Mouse (Mus musculus) heart, postnatal 14 days (tissue): ENCODE results near the gene Ccdc153. TPM values are rescaled to one million over a fixed set of nuclear protein-coding genes. Genes with fewer than 3 reads are reported as not detected.

Source experiments
- DNase-seq, 2 experiments: peaks; one replicate each; pipeline ENCODE4 v3.0.0; 2021 to 2022
- intact Hi-C: fragments of 180-260 bp; cut with DNase I; formaldehyde crosslinking; loops from one replicate; pipeline ENCODE4 v1.15.1; 2025
- long read RNA-seq, 2 experiments: library from polyadenylated mRNA; stranded (forward); transcript quantifications; one replicate each; pipeline ENCODE4 v2.0.0; 2021
- total RNA-seq, 2 experiments: library from RNA; stranded (reverse); gene quantifications; 2 replicates each; pipeline ENCODE4 v1.2.3; 2021

Gene Ccdc153
- 1 to 10 TPM in 1 of 2 experiments, not detected in 1; 1.1 TPM for total RNA-seq
- long read RNA-seq, experiment 1, partial matches to known transcripts, result 0 of 1 reads
- long read RNA-seq, experiment 1, other reads (novel, unspliced or antisense), result 1 of 1 reads
- long read RNA-seq, experiment 2, result 0 reads

DNA sequence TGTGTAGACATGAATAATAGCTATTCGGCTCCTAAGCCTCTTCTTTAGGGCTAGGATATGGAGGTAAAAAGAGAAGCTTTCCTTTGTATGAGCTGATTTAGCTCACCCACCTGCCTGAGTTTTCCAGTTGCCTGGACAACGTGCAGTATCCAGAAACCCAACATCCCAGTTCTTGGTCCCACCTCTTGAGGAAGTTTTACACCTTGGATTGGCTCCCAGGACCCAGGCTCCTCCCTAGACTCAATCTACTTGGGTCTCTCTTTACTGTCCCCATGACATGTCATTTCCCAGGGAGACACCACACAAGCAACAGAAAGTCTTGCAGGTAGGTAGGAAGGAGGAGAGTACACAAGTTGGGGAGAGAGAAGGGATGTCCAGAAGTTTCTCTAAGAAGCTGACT lies at the start of gene Ccdc153:
Gene Ccdc153, plus strand, starts transcription at position 278 of the 400 bp plus-strand sequence.
- no peak for DNase-seq
- intact Hi-C loops, result no loop called here

- intact Hi-C loops, result no loop called here
Measured at GRCm38 (mm10) chr9:44191166-44191565, 49.3 kb upstream of the Ccdc153 start.

DNA sequence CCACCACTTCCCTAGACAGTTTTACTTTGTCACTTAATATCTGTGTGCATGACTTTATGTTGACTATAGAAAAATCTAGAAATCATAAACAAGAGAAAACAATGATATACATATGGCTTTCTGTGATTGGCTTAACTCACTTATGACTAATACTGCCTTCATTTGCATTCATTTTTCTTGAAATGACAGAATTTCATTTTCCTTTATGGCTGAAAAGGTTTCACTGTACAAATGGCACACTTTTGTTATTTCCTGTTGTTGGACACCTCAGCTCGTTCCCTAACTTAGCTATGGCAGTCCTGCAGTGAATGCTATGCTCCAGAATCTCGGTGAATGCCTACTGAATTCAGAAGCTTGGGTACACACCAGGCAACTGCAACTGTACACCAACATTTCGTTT lies 48.2 kb upstream of the Ccdc153 start:
- intact Hi-C loops, result no loop called here

More at GRCm38 (mm10) chr9:44191166-44191565, 49.3 kb upstream of the Ccdc153 start:
- DNase-seq, result no peak

GRCm38 (mm10) chr9:44192794-44193193 lies 47.7 kb upstream of the Ccdc153 start:
- intact Hi-C loops, result no loop called here

More for the DNA sequence above, 48.2 kb upstream of the Ccdc153 start:
- DNase-seq, result no peak

DNA sequence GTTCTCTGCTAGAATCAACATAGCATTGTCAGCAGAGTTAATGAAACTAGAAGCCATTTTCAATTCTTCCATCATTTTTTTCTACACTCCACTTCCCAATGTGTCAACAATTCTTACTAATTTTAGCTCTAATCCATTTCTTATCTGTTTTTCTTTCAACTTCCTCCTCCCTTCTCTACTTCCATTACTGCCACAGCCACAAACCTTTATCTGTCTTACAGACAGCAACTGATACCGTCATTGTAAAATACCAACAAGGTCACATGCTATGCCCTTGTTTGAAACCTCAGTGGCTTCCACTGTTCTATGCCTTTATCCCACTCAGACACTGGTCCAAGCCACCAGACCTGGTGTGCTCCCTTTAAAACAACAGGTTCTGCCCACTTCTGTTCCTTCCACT lies 46.5 kb upstream of the Ccdc153 start:
- no peak for DNase-seq
- intact Hi-C loops, result no loop called here

More at GRCm38 (mm10) chr9:44192794-44193193, 47.7 kb upstream of the Ccdc153 start:
- no peak for DNase-seq

DNA sequence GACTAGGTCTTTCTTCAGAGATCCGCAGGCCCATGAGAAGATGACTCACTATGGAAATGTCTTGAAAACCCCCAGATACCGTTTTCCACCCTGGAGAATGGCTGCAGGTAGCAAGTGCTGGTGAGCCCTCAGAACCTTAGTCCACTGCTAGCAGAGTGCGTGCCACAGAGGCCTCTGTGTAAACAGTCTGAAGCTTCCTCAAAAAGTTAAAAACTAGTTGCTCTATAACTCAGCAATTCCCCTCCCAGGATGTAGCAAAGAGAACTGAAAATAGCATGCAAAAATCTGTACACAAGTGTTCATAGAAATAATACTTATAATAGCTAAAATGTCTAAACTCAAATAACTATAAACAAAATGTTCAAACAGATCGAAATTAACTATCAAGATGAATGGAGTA lies 44.1 kb upstream of the Ccdc153 start:
- no peak for DNase-seq
- intact Hi-C loops, result no loop called here

DNA sequence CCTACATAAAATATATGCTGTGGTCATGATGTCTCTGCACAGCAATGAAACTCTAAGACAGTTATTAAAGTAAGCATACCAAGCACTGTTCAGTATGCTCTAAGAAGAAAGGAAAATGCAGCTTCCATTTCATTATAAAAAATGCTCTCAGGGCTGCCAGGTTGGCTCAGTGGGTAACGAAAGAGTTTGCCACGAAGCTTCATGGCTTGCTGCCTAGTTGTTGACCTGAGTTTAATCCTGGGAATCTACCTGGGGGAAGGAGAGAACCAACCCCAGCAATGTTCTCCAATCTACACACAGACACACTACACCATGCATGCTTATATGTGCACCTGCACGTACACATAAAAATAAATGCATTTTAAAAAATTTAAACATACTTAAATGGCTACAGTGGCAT lies 41.3 kb upstream of the Ccdc153 start:
- intact Hi-C loops, result no loop called here
- no peak for DNase-seq

DNA sequence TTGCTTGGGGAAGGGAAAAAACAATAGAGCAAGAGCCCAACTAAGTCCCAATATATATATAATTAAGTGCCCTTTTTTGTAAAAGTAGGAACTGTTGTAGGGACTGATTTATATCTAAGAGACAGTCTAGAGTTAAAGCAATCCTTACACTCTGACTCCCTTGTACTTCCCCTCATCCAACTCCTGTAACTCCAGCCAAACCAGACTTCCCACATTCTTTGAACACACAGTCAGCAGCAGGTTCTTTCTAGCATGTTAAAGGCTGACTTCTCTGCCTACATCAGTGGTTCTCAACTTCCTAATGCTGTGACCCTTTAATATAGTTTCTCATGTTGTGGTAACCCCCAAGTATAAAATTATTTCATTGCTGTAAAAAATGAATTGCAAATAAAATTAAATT lies 40.9 kb upstream of the Ccdc153 start:
- intact Hi-C loops, result no loop called here
- no peak for DNase-seq

DNA sequence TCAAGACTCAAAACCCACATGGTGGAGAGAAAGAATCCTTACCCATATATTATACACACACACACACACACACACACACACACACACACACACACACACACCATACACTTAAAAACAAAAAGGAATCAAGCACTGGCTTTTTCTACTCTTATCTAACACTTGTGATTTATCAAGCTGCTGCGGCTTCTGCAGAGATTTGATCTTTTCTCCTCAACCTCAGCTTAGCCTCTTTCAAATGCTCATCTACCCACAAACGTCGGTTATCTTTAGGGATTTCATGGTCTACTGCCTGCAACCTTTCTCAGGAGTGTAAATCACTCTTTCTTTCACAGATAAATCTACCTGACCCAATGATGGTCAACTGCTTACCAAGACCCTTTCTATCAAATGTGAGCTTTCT lies 40.0 kb upstream of the Ccdc153 start:
- intact Hi-C loops, result no loop called here
- no peak for DNase-seq

DNA sequence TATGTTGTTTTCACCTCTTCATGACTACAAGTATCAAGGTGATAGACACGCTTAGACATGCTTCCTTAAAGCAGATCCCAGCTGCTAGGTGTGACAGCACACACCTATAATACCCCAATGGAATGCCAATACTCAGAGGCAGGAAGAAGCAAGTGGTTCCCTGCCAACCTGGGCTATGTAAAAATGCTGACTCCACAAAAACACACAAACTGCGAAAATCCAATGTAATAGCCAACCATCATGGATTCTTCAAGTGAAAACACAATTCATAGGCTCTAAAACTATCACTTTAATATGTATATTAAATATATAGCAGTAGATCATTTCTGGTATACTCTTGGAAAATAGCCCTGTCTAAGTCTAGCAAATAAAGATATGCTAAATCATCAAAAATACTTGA lies 32.6 kb upstream of the Ccdc153 start:
- intact Hi-C loops, result no loop called here
- no peak for DNase-seq

GRCm38 (mm10) chr9:44209416-44209815 lies 31.1 kb upstream of the Ccdc153 start:
- intact Hi-C loops, result no loop called here

GRCm38 (mm10) chr9:44212406-44212805 lies 28.1 kb upstream of the Ccdc153 start:
- no peak for DNase-seq
- intact Hi-C loops, result no loop called here

More at GRCm38 (mm10) chr9:44209416-44209815, 31.1 kb upstream of the Ccdc153 start:
- no peak for DNase-seq

DNA sequence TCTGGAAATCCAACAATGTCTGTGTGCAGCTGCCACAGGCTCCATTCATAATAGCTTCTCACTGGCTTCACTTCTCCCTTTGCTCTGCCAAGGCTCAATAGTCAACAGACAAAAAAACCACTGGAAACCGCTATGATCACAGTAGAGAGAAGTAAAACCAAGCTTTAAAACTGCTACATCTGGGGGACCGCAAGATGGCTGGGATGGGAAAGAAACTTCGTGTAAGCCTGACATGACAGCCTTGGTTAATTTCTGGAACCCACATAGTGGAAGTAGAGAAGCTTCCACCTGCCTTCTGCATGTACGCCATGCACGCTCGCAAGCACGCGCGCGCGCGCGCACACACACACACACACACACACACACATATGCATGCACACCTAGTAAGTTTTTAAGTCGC lies 26.9 kb upstream of the Ccdc153 start:
- DNase-seq, result no peak
- intact Hi-C loops, result no loop called here

GRCm38 (mm10) chr9:44225993-44226392 lies 14.5 kb upstream of the Ccdc153 start:
- intact Hi-C loops, result no loop called here
- DNase-seq, result peak in 1 of 2 experiments; percentile 19

- intact Hi-C loops, result loop anchor here (2.0 to 10.0 kb wide), 2 partner anchors 49 to 247 kb away; no protein-coding TSS in a partner anchor
- DNase-seq, result no peak
Measured at GRCm38 (mm10) chr9:44231609-44232008, 8.9 kb upstream of the Ccdc153 start.

DNA sequence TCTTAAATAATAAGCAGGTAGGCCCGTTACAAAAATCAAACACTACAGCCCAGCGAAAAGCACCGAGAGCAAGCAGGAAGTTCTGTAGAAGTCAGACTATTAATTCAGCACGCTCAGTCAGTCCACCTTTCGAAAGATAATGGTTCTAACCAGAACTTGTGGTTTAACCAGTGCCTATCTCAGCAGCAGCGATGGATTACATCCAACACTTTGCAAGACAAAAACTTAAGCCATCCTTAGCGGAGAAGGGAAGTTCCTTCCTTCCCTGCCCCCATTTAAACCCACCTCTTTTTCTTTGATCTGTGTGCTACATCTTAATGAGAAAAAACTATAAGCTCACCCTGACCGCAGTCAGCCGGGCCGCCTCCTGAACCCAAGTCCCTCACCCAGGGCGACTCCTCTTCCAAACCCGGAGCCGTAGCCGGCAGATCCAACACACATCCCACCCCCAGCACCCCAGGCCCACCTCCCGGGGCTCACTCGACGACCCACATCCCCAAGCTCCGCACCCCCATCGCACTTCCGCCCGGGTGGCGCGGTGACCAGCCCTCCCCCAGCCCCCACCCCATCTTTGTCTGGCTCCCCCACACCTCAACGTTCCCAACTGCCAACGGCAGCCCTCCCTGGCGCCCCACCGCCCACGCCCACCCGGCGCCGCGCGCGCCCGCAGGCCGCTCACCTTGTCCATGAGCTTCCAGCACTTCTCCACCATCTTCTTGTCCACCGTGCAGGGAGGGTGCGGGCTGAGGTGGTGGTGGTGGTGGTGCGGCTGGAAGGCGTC lies 7.3 kb upstream of the Ccdc153 start:
- DNase-seq, result no peak
- intact Hi-C loops, result loop anchor here (1.0 to 10.0 kb wide), 3 partner anchors 50 to 248 kb away; no protein-coding TSS in a partner anchor

GRCm38 (mm10) chr9:44233802-44234478 lies 6.5 kb upstream of the Ccdc153 start, which contains the start of gene Cbl:
Cbl (minus strand) TSS chr9:44234049.
- intact Hi-C loops, result loop anchor here (1.0 to 10.0 kb wide), 3 partner anchors 51 to 249 kb away; no protein-coding TSS in a partner anchor
- peak; percentile 99 for DNase-seq

- intact Hi-C loops, result loop anchor here (10.0 kb wide), 1 partner anchor 250 kb away; no protein-coding TSS in a partner anchor
- peak; percentile 55 to 62 for DNase-seq
Measured at GRCm38 (mm10) chr9:44234479-44235427, 5.7 kb upstream of the Ccdc153 start.

DNA sequence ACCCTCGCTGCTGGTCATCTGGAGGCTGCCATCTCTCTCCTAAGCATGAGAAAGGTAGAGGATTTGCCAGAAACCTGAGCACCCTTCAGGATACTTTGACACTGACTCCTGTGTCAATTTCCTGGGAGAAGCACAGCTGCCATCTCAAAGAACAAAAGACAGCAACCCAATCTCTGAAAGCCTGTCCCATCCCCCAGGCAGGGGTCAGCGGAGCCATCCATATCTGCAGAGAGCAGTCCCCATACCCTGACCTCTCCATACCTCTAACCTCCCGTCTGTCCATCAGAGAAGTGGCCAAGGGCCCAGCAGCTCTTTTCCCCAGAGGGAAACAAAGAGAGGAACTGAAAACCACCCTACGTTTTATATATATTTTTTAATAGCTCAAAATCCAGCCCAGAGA lies 3.9 kb upstream of the Ccdc153 start:
- no peak for DNase-seq
- intact Hi-C loops, result loop anchor here (10.0 kb wide), 1 partner anchor 252 kb away; no protein-coding TSS in a partner anchor

DNA sequence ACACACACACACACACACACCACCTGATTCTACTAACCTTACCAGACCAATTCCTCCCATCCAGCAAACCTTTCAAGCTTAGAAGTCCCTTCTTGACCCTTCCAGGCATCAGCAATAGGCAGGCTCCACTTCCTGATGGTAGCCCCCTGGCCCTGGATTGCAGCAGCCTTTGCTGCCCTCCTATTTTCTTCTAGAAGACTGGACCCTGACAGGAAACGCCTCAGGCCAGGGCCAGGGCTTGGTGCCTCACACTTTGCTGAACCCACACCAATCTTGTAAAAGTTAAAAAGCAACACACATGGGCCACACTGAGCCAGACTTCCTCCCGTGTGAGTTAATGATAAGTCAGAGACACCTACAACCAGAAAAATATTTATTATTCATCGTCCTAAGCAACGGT lies 3.3 kb upstream of the Ccdc153 start:
- no peak for DNase-seq
- intact Hi-C loops, result loop anchor here (10.0 kb wide), 1 partner anchor 252 kb away; no protein-coding TSS in a partner anchor
